Mouse (Mus musculus) spleen, adult 2 months (tissue): ENCODE measurements around the gene Zyx.

Experiments used
- CTCF ChIP-seq: fragments of 200-500 bp; IDR thresholded peaks from 2 replicates; pipeline ENCODE4 v1.5.1; 2011; ENCODE audit warnings: mild to moderate bottlenecking, inconsistent platforms; ENCODE audit not compliant: insufficient read depth, insufficient read length, insufficient replicate concordance; ENCODE audit errors: extremely low read depth
- POLR2A ChIP-seq: fragments of 200-500 bp; IDR thresholded peaks from 2 replicates; pipeline ENCODE4 v1.6.1; 2011; ENCODE audit warnings: low read depth, low read length, inconsistent platforms

- TF ChIP-seq CTCF (no peak), POLR2A (no peak)
Measured at GRCm38 (mm10) chr6:42399938-42400337, 50.5 kb downstream of the Zyx start, which contains the start of gene Tas2r143.
